Mouse (Mus musculus) lung, adult 18-20 months (tissue): ENCODE measurements around the gene Polh.

Experiments
- DNase-seq, 2 experiments: peaks; one replicate each; pipeline ENCODE4 v3.0.0; 2022; ENCODE audit warnings: mixed read lengths in 2 of 2

Polh gene

GRCm38 (mm10) chr17:46129741-46130498 lies 72.5 kb downstream of the Polh start:
- DNase-seq = peak; percentile 63 to 64

DNA sequence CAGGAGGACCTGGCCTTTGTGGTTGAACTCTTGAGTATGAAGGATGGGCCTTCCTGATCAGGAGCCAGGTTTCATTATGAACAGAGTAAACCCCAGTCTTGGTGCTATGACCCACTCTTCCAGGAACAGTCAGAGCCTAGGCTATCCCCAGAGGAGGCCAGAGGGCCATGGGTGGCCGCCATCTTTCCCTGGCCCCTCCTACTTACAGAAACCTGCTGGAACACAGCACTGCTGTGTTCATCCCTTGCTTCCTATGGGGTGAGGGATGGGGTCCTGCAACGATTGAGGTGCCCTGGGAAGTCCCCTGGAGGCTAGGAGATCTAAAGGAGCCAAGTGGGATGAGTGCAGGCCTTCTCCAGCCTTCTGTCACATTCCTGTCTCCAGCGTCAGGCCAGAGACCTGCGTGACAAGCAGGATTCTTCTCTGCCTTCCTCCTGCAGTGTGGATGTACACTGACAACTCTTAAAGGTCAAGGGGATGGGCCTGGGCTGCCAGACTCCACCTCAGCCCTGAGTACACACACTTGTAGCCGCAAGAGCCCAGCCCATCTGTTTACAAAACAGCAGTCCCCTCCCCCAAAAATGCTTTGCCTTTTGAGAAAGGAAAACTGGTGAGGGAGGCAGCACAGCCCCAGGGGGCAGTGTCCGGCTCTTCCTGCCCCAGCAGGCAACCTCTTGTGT lies 74.5 kb downstream of the Polh start:
- no peak for DNase-seq

DNA sequence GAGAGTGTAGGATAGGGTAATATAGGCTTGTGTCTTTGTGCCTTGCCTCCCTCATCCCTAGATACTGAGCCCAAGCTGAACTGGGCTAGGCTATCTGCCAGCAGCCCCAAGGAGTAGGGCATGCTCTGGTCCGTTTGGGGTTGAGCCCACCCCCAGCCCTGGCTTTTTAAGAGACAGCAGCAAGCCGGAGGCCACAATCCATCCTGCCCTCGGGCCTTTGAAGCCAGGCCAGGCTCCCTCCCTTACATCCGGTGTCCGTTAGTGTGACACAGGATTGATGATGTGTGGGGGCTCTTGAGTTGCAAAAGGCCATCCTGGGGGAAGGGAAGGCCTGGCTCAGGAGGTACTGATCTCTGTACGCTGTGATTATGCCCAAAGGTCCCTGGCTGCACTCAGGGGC lies 75.8 kb downstream of the Polh start:
- peak; percentile 66 to 77 for DNase-seq

DNA sequence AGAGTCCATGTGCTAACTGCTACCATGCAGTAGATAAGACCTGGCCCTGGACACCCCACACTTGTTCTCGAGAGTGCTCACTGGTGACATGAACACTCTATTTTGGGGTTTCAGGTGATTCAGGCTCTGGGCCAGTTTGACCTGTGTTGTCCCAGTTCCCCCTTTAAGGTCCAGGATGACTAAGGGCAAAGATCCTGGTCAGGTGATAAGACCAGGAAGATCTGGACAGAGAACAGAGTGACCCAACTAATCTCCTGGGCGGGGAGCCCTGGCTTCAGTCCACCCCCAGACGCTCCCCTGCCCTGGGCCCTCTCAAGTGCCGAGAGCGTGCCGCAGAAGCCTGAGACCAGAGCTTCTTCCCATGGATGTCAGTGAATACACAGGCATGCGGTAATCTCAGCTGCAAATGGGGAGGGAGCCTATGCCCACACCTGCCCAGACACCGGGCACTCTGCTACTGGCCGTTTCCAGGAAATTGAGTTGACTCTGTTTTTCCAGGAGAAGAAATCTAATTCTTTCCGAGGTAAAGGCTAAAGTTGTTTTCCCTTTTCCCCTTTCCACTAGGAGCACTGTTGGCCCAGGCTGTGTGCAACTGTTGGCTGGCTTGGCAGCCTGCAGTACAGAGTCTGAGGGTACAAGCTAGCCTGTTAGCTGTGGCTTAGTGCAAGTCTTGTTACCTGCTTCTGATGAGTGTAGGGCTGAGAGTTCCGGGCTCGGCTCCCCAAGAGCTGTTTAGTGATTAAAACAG lies 78.3 kb downstream of the Polh start:
- DNase-seq = no peak

- DNase-seq = no peak
Measured at GRCm38 (mm10) chr17:46123285-46123684, 79.2 kb downstream of the Polh start.

DNA sequence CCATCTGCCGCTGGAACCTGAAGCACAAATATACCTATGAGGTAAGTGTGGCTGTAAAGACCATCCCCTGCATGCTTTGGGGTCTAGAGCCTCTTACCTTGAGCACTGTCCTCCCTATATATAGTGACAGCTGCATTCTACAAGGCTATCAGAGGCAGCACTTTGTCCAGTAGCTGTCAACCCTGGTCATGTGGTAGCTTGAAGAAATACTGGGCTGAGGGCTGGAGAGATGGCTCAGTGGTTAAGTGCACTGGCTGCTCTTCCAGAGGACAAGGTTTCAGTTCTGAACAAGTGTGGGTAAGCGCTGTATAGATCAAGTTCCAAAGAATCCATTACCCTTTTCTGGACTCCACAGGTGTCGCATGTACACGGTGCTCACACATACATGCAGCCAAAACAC lies 79.7 kb downstream of the Polh start:
- no peak for DNase-seq
